Mouse (Mus musculus) liver, embryonic 16.5 days (tissue): ENCODE measurements around the gene Spata1. TPM values are rescaled to one million over a fixed set of nuclear protein-coding genes. Genes with fewer than 3 reads are reported as not detected.

Experiments used
- ATAC-seq: fragments of 200-750 bp; cut with Nextera tagmentation; 2 replicates; pipeline ENCODE4 v1.8.0; 2017; ENCODE audit warnings: low read depth, mild to moderate bottlenecking, moderate number of reproducible peaks, moderate library complexity
- H3K27ac ChIP-seq: fragments of 300-500 bp; sonication (generic); 2 replicates; pipeline ENCODE4 v1.5.1; 2014; ENCODE audit warnings: mild to moderate bottlenecking, low read length
- H3K27me3 ChIP-seq: fragments of 300-500 bp; sonication (generic); 2 replicates; pipeline ENCODE4 v1.6.1; 2014; ENCODE audit warnings: low read depth, low read length, mixed read lengths; ENCODE audit not compliant: control insufficient read depth, insufficient read depth
- H3K36me3 ChIP-seq: fragments of 300-500 bp; sonication (generic); 2 replicates; pipeline ENCODE4 v1.6.1; 2014; ENCODE audit warnings: mild to moderate bottlenecking; ENCODE audit not compliant: control insufficient read depth, insufficient read depth
- H3K4me1 ChIP-seq: fragments of 300-500 bp; sonication (generic); 2 replicates; pipeline ENCODE4 v1.6.1; 2014; ENCODE audit warnings: low read depth, low read length, mixed read lengths; ENCODE audit not compliant: control insufficient read depth
- H3K4me2 ChIP-seq: fragments of 300-500 bp; sonication (generic); 2 replicates; pipeline ENCODE4 v1.6.1; 2014; ENCODE audit warnings: low read depth, low read length, mixed read lengths
- H3K4me3 ChIP-seq: fragments of 300-500 bp; sonication (generic); 2 replicates; pipeline ENCODE4 v1.5.1; 2014; ENCODE audit warnings: low read depth, mild to moderate bottlenecking, low read length
- H3K9ac ChIP-seq: fragments of 300-500 bp; sonication (generic); 2 replicates; pipeline ENCODE4 v1.6.1; 2014; ENCODE audit warnings: low read depth, low read length
- H3K9me3 ChIP-seq: fragments of 300-500 bp; sonication (generic); replicated peaks from 2 replicates; pipeline ENCODE4 v1.6.1; 2016; ENCODE audit warnings: low read length; ENCODE audit not compliant: control insufficient read depth
- WGBS: fragments of 180-500 bp; shearing (Covaris S2); extraction: QIAGEN DNeasy Blood & Tissue Kit; methylation state at CpG from one replicate; pipeline ENCODE4 v1.1.7; 2014; ENCODE audit not compliant: insufficient replicate concordance; 5-methylcytosine and 5-hydroxymethylcytosine counted together
- polyA plus RNA-seq: library from polyadenylated mRNA; unstranded; fragments of >200 nt; fragmentation: Nextera tagmentation; extraction: Ambion mirVana; gene quantifications from 2 replicates; pipeline ENCODE4 v1.2.1, GENCODE M21; 2015

The Spata1 gene
- polyA plus RNA-seq, 1 experiment from 2014 or later: 1.1 TPM

- Histone ChIP-seq H3K4me2 (no peak overlapping the region), H3K27ac (no peak overlapping the region), H3K9ac (no peak overlapping the region), H3K36me3 (peaks cover 12% of the 10 kb centered on the region), H3K27me3 (no peaks in the 10 kb centered on the region), H3K9me3 (no peaks in the 10 kb centered on the region), H3K4me1 (peaks cover 18% of the 10 kb centered on the region), H3K4me3 (no peak overlapping the region)
- 78% methylated on average over 3 of the region's 3 CpGs for WGBS
- no peak for ATAC-seq
Observed at GRCm38 (mm10) chr3:146447598-146447997, 52.0 kb downstream of the Spata1 start.

GRCm38 (mm10) chr3:146447156-146447555, 52.4 kb downstream of the Spata1 start:
- H3K36me3 ChIP-seq: peaks cover 16% of the 10 kb centered on the region

GRCm38 (mm10) chr3:146444880-146445279, 54.7 kb downstream of the Spata1 start:
- 70% methylated on average over 7 of the region's 7 CpGs for WGBS
- Histone ChIP-seq H3K27me3 (no peaks in the 10 kb centered on the region), H3K4me2 (no peak overlapping the region), H3K27ac (peak overlapping the region; percentile 21; the same call in 1 of the 2 replicates), H3K9ac (no peak overlapping the region), H3K36me3 (peaks cover 33% of the 10 kb centered on the region), H3K9me3 (no peaks in the 10 kb centered on the region), H3K4me3 (no peak overlapping the region), H3K4me1 (peaks cover 8% of the 10 kb centered on the region)
- ATAC-seq: peak; percentile 19

More at GRCm38 (mm10) chr3:146447156-146447555, 52.4 kb downstream of the Spata1 start:
- ATAC-seq: no peak
- Histone ChIP-seq H3K4me3 (no peak overlapping the region), H3K4me2 (no peak overlapping the region), H3K4me1 (peaks cover 18% of the 10 kb centered on the region), H3K9me3 (no peaks in the 10 kb centered on the region), H3K27me3 (no peaks in the 10 kb centered on the region), H3K27ac (no peak overlapping the region), H3K9ac (no peak overlapping the region)
- WGBS: 89% methylated on average over 5 of the region's 5 CpGs

- H3K4me2 ChIP-seq: no peak overlapping the region
- 87% methylated on average over 7 of the region's 7 CpGs for WGBS
- peaks cover 41% of the 10 kb centered on the region for H3K36me3 ChIP-seq
- peak; percentile 49 for ATAC-seq
- no peak overlapping the region for H3K27ac ChIP-seq
- H3K9ac ChIP-seq: no peak overlapping the region
- no peak overlapping the region for H3K4me3 ChIP-seq
- H3K4me1 ChIP-seq: peaks cover 5% of the 10 kb centered on the region
- no peaks in the 10 kb centered on the region for H3K27me3 ChIP-seq
- no peaks in the 10 kb centered on the region for H3K9me3 ChIP-seq
Observed at GRCm38 (mm10) chr3:146443380-146443779, 56.2 kb downstream of the Spata1 start.

- Histone ChIP-seq H3K4me2 (no peak overlapping the region), H3K9ac (no peak overlapping the region), H3K4me3 (no peak overlapping the region), H3K9me3 (no peaks in the 10 kb centered on the region), H3K27me3 (no peaks in the 10 kb centered on the region), H3K36me3 (peaks cover 45% of the 10 kb centered on the region), H3K27ac (no peak overlapping the region), H3K4me1 (0 out of 2 replicates have a peak, but pooled peaks cover 2% of the 10 kb centered on the region)
- ATAC-seq: no peak
- WGBS: 94% methylated on average over 8 of the region's 8 CpGs
Observed at GRCm38 (mm10) chr3:146442936-146443335, 56.6 kb downstream of the Spata1 start.

- Histone ChIP-seq H3K27ac (no peak overlapping the region), H3K4me2 (no peak overlapping the region), H3K9ac (no peak overlapping the region), H3K36me3 (peaks cover 50% of the 10 kb centered on the region), H3K4me3 (no peak overlapping the region), H3K27me3 (no peaks in the 10 kb centered on the region), H3K4me1 (0 out of 2 replicates have a peak, but pooled peaks cover 2% of the 10 kb centered on the region), H3K9me3 (no peaks in the 10 kb centered on the region)
- 89% methylated on average over 7 of the region's 7 CpGs for WGBS
- no peak for ATAC-seq
Observed at GRCm38 (mm10) chr3:146442484-146442883, 57.1 kb downstream of the Spata1 start.

- ATAC-seq: no peak
- peaks cover 66% of the 10 kb centered on the region for H3K36me3 ChIP-seq
- H3K4me2 ChIP-seq: no peak overlapping the region
- no peak overlapping the region for H3K4me3 ChIP-seq
- no peaks in the 10 kb centered on the region for H3K9me3 ChIP-seq
- no peak overlapping the region for H3K9ac ChIP-seq
- 0 out of 2 replicates have a peak, but pooled peaks cover 2% of the 10 kb centered on the region for H3K4me1 ChIP-seq
- no peak overlapping the region for H3K27ac ChIP-seq
- 87% methylated on average over 7 of the region's 7 CpGs for WGBS
- H3K27me3 ChIP-seq: no peaks in the 10 kb centered on the region
Observed at GRCm38 (mm10) chr3:146440422-146440821, 59.1 kb downstream of the Spata1 start.

GRCm38 (mm10) chr3:146440011-146440410, 59.5 kb downstream of the Spata1 start:
- Histone ChIP-seq H3K36me3 (peaks cover 70% of the 10 kb centered on the region), H3K9ac (no peak overlapping the region), H3K4me3 (no peak overlapping the region), H3K4me2 (no peak overlapping the region), H3K27me3 (no peaks in the 10 kb centered on the region), H3K9me3 (no peaks in the 10 kb centered on the region), H3K4me1 (0 out of 2 replicates have a peak, but pooled peaks cover 2% of the 10 kb centered on the region), H3K27ac (no peak overlapping the region)
- ATAC-seq: no peak
- WGBS: 93% methylated on average over 12 of the region's 12 CpGs

GRCm38 (mm10) chr3:146436114-146436513, 63.4 kb downstream of the Spata1 start:
- Histone ChIP-seq H3K27me3 (no peaks in the 10 kb centered on the region), H3K27ac (no peak overlapping the region), H3K9ac (no peak overlapping the region), H3K4me2 (no peak overlapping the region), H3K9me3 (no peaks in the 10 kb centered on the region), H3K4me1 (peaks cover 5% of the 10 kb centered on the region), H3K4me3 (no peak overlapping the region), H3K36me3 (peaks cover 83% of the 10 kb centered on the region)
- ATAC-seq: no peak
- 93% methylated on average over 8 of the region's 8 CpGs for WGBS
